Mouse (Mus musculus) neural tube, embryonic 14.5 days (tissue): ENCODE data around the gene Arl5a. TPM values are rescaled to one million over a fixed set of nuclear protein-coding genes. Genes with fewer than 3 reads are reported as not detected.

Experiments used
- ATAC-seq: fragments of 200-750 bp; cut with Nextera tagmentation; 2 replicates; pipeline ENCODE4 v1.8.0; 2017; ENCODE audit warnings: low read depth, mild to moderate bottlenecking, moderate TSS enrichment, moderate library complexity
- H3K27ac ChIP-seq: fragments of 300-500 bp; sonication (generic); 2 replicates; pipeline ENCODE4 v1.5.1; 2014; ENCODE audit warnings: low read depth, mild to moderate bottlenecking, control low read depth, low read length, moderate library complexity, mixed read lengths
- H3K27me3 ChIP-seq: fragments of 300-500 bp; sonication (generic); 2 replicates; pipeline ENCODE4 v1.6.1; 2014; ENCODE audit warnings: low read length; ENCODE audit not compliant: control insufficient read depth, insufficient read depth
- H3K36me3 ChIP-seq: fragments of 300-500 bp; sonication (generic); 2 replicates; pipeline ENCODE4 v1.6.1; 2014; ENCODE audit warnings: low read length, mixed read lengths; ENCODE audit not compliant: control insufficient read depth, insufficient read depth
- H3K4me1 ChIP-seq: fragments of 300-500 bp; sonication (generic); 2 replicates; pipeline ENCODE4 v1.6.1; 2014; ENCODE audit warnings: low read length; ENCODE audit not compliant: control insufficient read depth, insufficient read depth
- H3K4me2 ChIP-seq: fragments of 300-500 bp; sonication (generic); 2 replicates; pipeline ENCODE4 v1.6.1; 2014; ENCODE audit warnings: mild to moderate bottlenecking, low read depth, low read length, control low read depth
- H3K4me3 ChIP-seq: fragments of 300-500 bp; sonication (generic); 2 replicates; pipeline ENCODE4 v1.5.1; 2014; ENCODE audit warnings: low read depth, low read length, control low read depth, mixed read lengths
- H3K9ac ChIP-seq: fragments of 300-500 bp; sonication (generic); replicated peaks from 2 replicates; pipeline ENCODE4 v1.6.1; 2014; ENCODE audit warnings: low read depth, mild to moderate bottlenecking, control low read depth, low read length, mixed read lengths
- H3K9me3 ChIP-seq: fragments of 300-500 bp; sonication (generic); 2 replicates; pipeline ENCODE4 v1.6.1; 2016; ENCODE audit warnings: low read length; ENCODE audit not compliant: control insufficient read depth
- whole genome bisulfite sequencing: fragments of 180-500 bp; shearing (Covaris S2); extraction: QIAGEN DNeasy Blood & Tissue Kit; methylation state at CpG from one replicate; pipeline ENCODE4 v1.1.7; 2014; 5-methylcytosine and 5-hydroxymethylcytosine counted together
- polyA plus RNA-seq: library from polyadenylated mRNA; unstranded; fragments of >200 nt; fragmentation: Nextera tagmentation; extraction: Ambion mirVana; gene quantifications from 2 replicates; pipeline ENCODE4 v1.2.1, GENCODE M21; 2014

Gene Arl5a
- 61.2 and 72.6 TPM in 2 replicates for polyA plus RNA-seq

GRCm38 (mm10) chr2:52424747-52425522 lies at the start of gene Arl5a:
Gene Arl5a (minus strand): TSS chr2:52424901.
- Histone ChIP-seq H3K27ac (peak within 1 kb of the TSS; percentile 87), H3K9ac (peak within 1 kb of the TSS; percentile 93), H3K27me3 (no peaks in the 10 kb centered on the region), H3K4me2 (peak within 1 kb of the TSS; percentile 64), H3K36me3 (no peaks in the 10 kb centered on the region), H3K4me1 (peaks cover 9% of the 10 kb centered on the region; the same call in 1 of the 2 replicates), H3K4me3 (peak within 1 kb of the TSS; percentile 94), H3K9me3 (no peaks in the 10 kb centered on the region)
- WGBS: under 1% methylated on average over 46 of the region's 57 CpGs
- ATAC-seq: peak; percentile 94

- WGBS: 37% methylated on average over 4 of the region's 4 CpGs
- no peaks in the 10 kb centered on the region for H3K9me3 ChIP-seq
- ATAC-seq: no peak
Observed at GRCm38 (mm10) chr2:52471545-52472291, 47.0 kb upstream of the Arl5a start.

GRCm38 (mm10) chr2:52470044-52470560 lies 45.4 kb upstream of the Arl5a start:
- WGBS: 84% methylated on average over 4 of the region's 4 CpGs
- Histone ChIP-seq H3K4me3 (no peak overlapping the region), H3K9ac (no peak overlapping the region), H3K4me2 (no peak overlapping the region), H3K27me3 (no peaks in the 10 kb centered on the region), H3K9me3 (no peaks in the 10 kb centered on the region), H3K36me3 (peaks cover 3% of the 10 kb centered on the region), H3K27ac (no peak overlapping the region), H3K4me1 (no peaks in the 10 kb centered on the region)
- ATAC-seq: no peak

More at GRCm38 (mm10) chr2:52471545-52472291, 47.0 kb upstream of the Arl5a start:
- Histone ChIP-seq H3K4me1 (no peaks in the 10 kb centered on the region), H3K27ac (no peak overlapping the region), H3K4me3 (no peak overlapping the region), H3K4me2 (no peak overlapping the region), H3K9ac (no peak overlapping the region), H3K27me3 (no peaks in the 10 kb centered on the region), H3K36me3 (no peaks in the 10 kb centered on the region; the same call in 1 of the 2 replicates)

DNA sequence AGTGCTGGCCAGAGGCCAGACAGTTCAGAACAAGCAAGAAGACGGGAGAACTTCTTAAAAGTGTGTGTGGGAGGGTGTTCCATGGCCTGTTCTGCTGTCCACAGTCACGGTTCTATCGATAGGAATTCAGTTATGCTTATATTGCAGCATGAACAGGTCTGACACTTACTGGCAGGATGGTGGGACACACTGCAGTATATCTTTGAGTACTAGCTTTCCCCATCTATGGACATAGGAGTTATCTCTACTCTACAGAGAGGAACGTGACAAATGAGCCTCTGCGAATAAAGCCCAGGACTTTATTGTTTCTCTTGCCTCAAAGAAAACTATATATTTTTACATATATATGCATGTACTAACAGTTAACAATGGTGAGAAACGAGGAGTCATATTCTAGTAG lies 42.9 kb upstream of the Arl5a start:
- no peaks in the 10 kb centered on the region for H3K9me3 ChIP-seq
- no peak overlapping the region for H3K9ac ChIP-seq
- no peaks in the 10 kb centered on the region for H3K27me3 ChIP-seq
- H3K4me1 ChIP-seq: no peaks in the 10 kb centered on the region
- H3K36me3 ChIP-seq: peaks cover 3% of the 10 kb centered on the region; the same call in 1 of the 2 replicates
- H3K27ac ChIP-seq: no peak overlapping the region
- no peak overlapping the region for H3K4me3 ChIP-seq
- 91% methylated on average over 6 of the region's 6 CpGs for WGBS
- H3K4me2 ChIP-seq: no peak overlapping the region
- ATAC-seq: no peak

DNA sequence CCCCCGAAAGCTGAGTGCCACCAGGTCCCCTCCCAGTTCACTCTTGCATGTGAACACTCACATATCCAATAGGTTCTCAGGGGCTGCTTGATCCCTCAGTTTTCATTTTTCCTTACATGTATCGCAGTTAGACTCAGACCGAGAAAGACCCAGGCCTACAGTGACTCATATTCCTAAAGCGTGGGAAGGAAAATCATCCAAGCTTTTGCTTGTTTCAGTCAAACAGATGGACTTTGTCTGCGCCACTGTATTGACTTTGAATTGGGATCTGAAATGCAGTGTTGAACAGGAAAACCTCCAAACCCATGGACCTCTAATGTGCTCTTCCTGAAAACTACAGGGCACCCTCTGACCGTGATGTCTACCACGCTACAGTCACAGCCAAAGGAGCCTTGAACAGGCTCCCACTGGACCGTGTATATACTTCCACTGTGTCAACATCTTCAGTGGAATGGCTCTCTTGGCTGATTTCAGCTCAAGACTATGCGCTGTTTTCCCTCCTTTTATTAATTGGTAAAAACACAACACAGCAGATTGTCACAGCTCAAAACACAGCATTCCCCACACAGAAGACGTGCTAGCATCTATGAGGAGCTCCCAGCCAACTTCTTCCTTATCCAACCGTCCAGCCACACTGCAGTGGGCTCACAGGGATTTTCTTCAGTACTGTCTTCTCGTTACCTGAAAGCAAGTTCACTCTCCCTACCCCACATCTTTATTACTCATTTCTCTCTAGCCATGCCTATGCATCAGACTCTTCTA lies 36.7 kb upstream of the Arl5a start:
- Histone ChIP-seq H3K27me3 (no peaks in the 10 kb centered on the region), H3K4me1 (no peaks in the 10 kb centered on the region), H3K9me3 (no peaks in the 10 kb centered on the region), H3K27ac (no peak overlapping the region), H3K4me3 (no peak overlapping the region), H3K9ac (no peak overlapping the region), H3K36me3 (peaks cover 3% of the 10 kb centered on the region; the same call in 1 of the 2 replicates), H3K4me2 (no peak overlapping the region)
- no peak for ATAC-seq
- WGBS: 92% methylated on average over 12 of the region's 12 CpGs

GRCm38 (mm10) chr2:52455606-52456479 lies 31.1 kb upstream of the Arl5a start:
- Histone ChIP-seq H3K9me3 (no peaks in the 10 kb centered on the region), H3K27ac (no peak overlapping the region), H3K9ac (no peak overlapping the region), H3K36me3 (no peaks in the 10 kb centered on the region), H3K4me2 (no peak overlapping the region), H3K4me3 (no peak overlapping the region), H3K4me1 (no peaks in the 10 kb centered on the region), H3K27me3 (no peaks in the 10 kb centered on the region)
- WGBS: 74% methylated on average over 7 of the region's 7 CpGs
- ATAC-seq: no peak

GRCm38 (mm10) chr2:52449818-52450217 lies 25.1 kb upstream of the Arl5a start:
- H3K27me3 ChIP-seq: no peaks in the 10 kb centered on the region
- 0 out of 2 replicates have a peak, but pooled peaks cover 3% of the 10 kb centered on the region for H3K36me3 ChIP-seq
- no peak overlapping the region for H3K4me2 ChIP-seq
- no peaks in the 10 kb centered on the region for H3K9me3 ChIP-seq
- H3K4me3 ChIP-seq: no peak overlapping the region
- WGBS: 92% methylated on average over 8 of the region's 8 CpGs
- H3K4me1 ChIP-seq: no peaks in the 10 kb centered on the region
- H3K9ac ChIP-seq: no peak overlapping the region
- no peak overlapping the region for H3K27ac ChIP-seq
- ATAC-seq: no peak

DNA sequence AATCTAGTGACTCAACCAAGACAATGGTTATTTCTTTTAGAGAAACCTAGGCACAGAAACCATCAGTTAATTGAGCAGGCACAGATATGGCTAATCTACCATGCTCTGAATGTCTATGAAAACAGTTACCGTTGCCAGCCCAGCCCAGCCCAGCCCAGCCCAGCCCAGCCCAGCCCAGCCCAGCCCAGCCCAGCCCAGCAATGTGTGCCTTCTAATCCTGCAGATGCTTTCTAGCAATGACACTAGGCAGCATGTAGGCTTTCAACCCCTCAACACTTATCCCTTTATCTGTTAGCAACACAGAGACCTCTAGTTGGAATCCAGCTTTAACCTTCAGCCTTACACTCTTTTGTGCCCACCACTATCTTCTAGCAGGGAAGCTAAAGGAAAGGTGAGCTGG lies 24.2 kb upstream of the Arl5a start:
- Histone ChIP-seq H3K27me3 (no peaks in the 10 kb centered on the region), H3K4me2 (no peak overlapping the region), H3K27ac (no peak overlapping the region), H3K4me3 (no peak overlapping the region), H3K4me1 (no peaks in the 10 kb centered on the region), H3K36me3 (0 out of 2 replicates have a peak, but pooled peaks cover 3% of the 10 kb centered on the region), H3K9me3 (no peaks in the 10 kb centered on the region), H3K9ac (no peak overlapping the region)
- WGBS: 91% methylated on average over 1 of the region's 1 CpGs
- ATAC-seq: no peak
